Mouse (Mus musculus) myocyte (in vitro differentiated cells): ENCODE measurements around the gene Gng12. TPM values are rescaled to one million over a fixed set of nuclear protein-coding genes. Genes with fewer than 3 reads are reported as not detected.

Source experiments
- H3K27me3 ChIP-seq: one replicate; pipeline ENCODE4 v1.6.1; 2011; ENCODE audit not compliant: control insufficient read depth, insufficient read depth, insufficient read length
- H3K36me3 ChIP-seq: one replicate; pipeline ENCODE4 v1.6.1; 2011; ENCODE audit not compliant: control insufficient read depth, insufficient read depth
- H3K4me2 ChIP-seq: one replicate; pipeline ENCODE4 v1.6.1; 2011; ENCODE audit warnings: low read depth, control low read depth
- H3K4me3 ChIP-seq: one replicate; pipeline ENCODE4 v1.5.1; 2011; ENCODE audit warnings: mild to moderate bottlenecking, control low read depth, moderate library complexity
- H3K79me2 ChIP-seq: one replicate; pipeline ENCODE4 v1.6.1; 2011; ENCODE audit not compliant: control insufficient read depth, insufficient read depth
- H3ac ChIP-seq: one replicate; pipeline ENCODE4 v1.6.1; 2011; ENCODE audit not compliant: control insufficient read depth, insufficient read length
- CEBPB ChIP-seq: IDR thresholded peaks from 2 replicates; pipeline ENCODE4 v1.6.1; 2011; ENCODE audit warnings: mild to moderate bottlenecking, moderate library complexity; ENCODE audit not compliant: poor library complexity, insufficient read depth, severe bottlenecking
- E2F4 ChIP-seq: IDR thresholded peaks from one replicate; pipeline ENCODE4 v1.6.1; 2011; ENCODE audit warnings: mild to moderate bottlenecking, control low read depth, moderate library complexity; ENCODE audit not compliant: insufficient read depth
- MAX ChIP-seq: IDR thresholded peaks from one replicate; pipeline ENCODE4 v1.6.1; 2011; ENCODE audit warnings: low read depth, mild to moderate bottlenecking, control low read depth
- MYOD1 ChIP-seq, 3 experiments: IDR thresholded peaks; one replicate each; pipeline ENCODE4 v1.6.1; 2011; ENCODE audit warnings: control low read depth in 2 of 3, low read depth in 2 of 3, mild to moderate bottlenecking in 2 of 3, moderate library complexity in 1 of 3; ENCODE audit not compliant: insufficient read length in 2 of 3, control insufficient read depth in 1 of 3
- MYOG ChIP-seq, 3 experiments: IDR thresholded peaks; one replicate each; pipeline ENCODE4 v1.6.1; 2011; ENCODE audit warnings: control low read depth in 2 of 3, low read depth in 2 of 3, mild to moderate bottlenecking in 2 of 3; ENCODE audit not compliant: insufficient read length in 2 of 3, control insufficient read depth in 1 of 3, insufficient read depth in 1 of 3
- POLR2A ChIP-seq: IDR thresholded peaks from one replicate; pipeline ENCODE4 v1.6.1; 2011; ENCODE audit warnings: low read depth, mild to moderate bottlenecking, control low read depth, moderate library complexity; ENCODE audit not compliant: insufficient read length
- POLR2AphosphoS2 ChIP-seq: IDR thresholded peaks from one replicate; pipeline ENCODE4 v1.6.1; 2011; ENCODE audit warnings: low read depth, control low read depth; ENCODE audit not compliant: insufficient read length
- REST ChIP-seq: IDR thresholded peaks from one replicate; pipeline ENCODE4 v1.6.1; 2011; ENCODE audit warnings: mild to moderate bottlenecking, control low read depth, moderate library complexity; ENCODE audit not compliant: insufficient read depth, insufficient read length
- SRF ChIP-seq: IDR thresholded peaks from one replicate; pipeline ENCODE4 v1.6.1; 2011; ENCODE audit warnings: low read depth; ENCODE audit not compliant: control insufficient read depth, insufficient read length
- TCF12 ChIP-seq: IDR thresholded peaks from one replicate; pipeline ENCODE4 v1.6.1; 2011; ENCODE audit warnings: mild to moderate bottlenecking, control low read depth; ENCODE audit not compliant: poor library complexity, insufficient read depth, severe bottlenecking
- TCF3 ChIP-seq: IDR thresholded peaks from one replicate; pipeline ENCODE4 v1.6.1; 2011; ENCODE audit warnings: low read depth, control low read depth; ENCODE audit not compliant: insufficient read length
- USF1 ChIP-seq: IDR thresholded peaks from one replicate; pipeline ENCODE4 v1.6.1; 2011; ENCODE audit warnings: low read depth, mild to moderate bottlenecking, control low read depth, moderate library complexity
- polyA plus RNA-seq: library from polyadenylated mRNA; unstranded; fragments of >200 nt; fragmentation: generic; extraction: Trizol; gene quantifications from one replicate; pipeline ENCODE4 v1.2.1, GENCODE M21; 2012; ENCODE audit warnings: missing spikeins

Gng12 gene
- polyA plus RNA-seq, 1 experiment, result 37.8 TPM

GRCm38 (mm10) chr6:66945004-66945356, 48.8 kb downstream of the Gng12 start:
- Histone ChIP-seq H3K36me3 (no peaks in the 10 kb centered on the region), H3ac (no peak overlapping the region), H3K4me2 (no peak overlapping the region), H3K27me3 (no peaks in the 10 kb centered on the region), H3K79me2 (no peaks in the 10 kb centered on the region), H3K4me3 (no peak overlapping the region)
- TF ChIP-seq USF1 (no peak), E2F4 (no peak), MAX (no peak), POLR2A (no peak), SRF (no peak), TCF12 (no peak), POLR2AphosphoS2 (no peak), TCF3 (no peak), CEBPB (no peak), MYOG (IDR thresholded peaks at IDR 0.05; ENCODE audit: control insufficient read depth in 1 of 3, insufficient read depth in 1 of 3, insufficient read length in 2 of 3, low read depth in 2 of 3) (no peak), MYOD1 (IDR thresholded peaks at IDR 0.05; ENCODE audit: control insufficient read depth in 1 of 3, insufficient read length in 2 of 3, low read depth in 2 of 3) (no peak), REST (no peak)

GRCm38 (mm10) chr6:66948111-66948510, 51.9 kb downstream of the Gng12 start:
- H3K79me2 ChIP-seq, result no peaks in the 10 kb centered on the region
- H3K27me3 ChIP-seq, result no peaks in the 10 kb centered on the region
- H3K4me2 ChIP-seq, result no peak overlapping the region
- H3ac ChIP-seq, result no peak overlapping the region
- H3K4me3 ChIP-seq, result no peak overlapping the region
- H3K36me3 ChIP-seq, result no peaks in the 10 kb centered on the region
- no peak for TF ChIP-seq MAX
- TF ChIP-seq MYOG (IDR thresholded peaks at IDR 0.05; ENCODE audit: control insufficient read depth in 1 of 3, insufficient read depth in 1 of 3, insufficient read length in 2 of 3, low read depth in 2 of 3), result no peak
- no peak for TF ChIP-seq TCF12
- no peak for TF ChIP-seq MYOD1 (IDR thresholded peaks at IDR 0.05; ENCODE audit: control insufficient read depth in 1 of 3, insufficient read length in 2 of 3, low read depth in 2 of 3)
- no peak for TF ChIP-seq TCF3
- no peak for TF ChIP-seq SRF
- TF ChIP-seq REST, result no peak
- TF ChIP-seq E2F4, result no peak
- no peak for TF ChIP-seq POLR2A
- no peak for TF ChIP-seq CEBPB
- TF ChIP-seq USF1, result no peak

GRCm38 (mm10) chr6:66948848-66949247, 52.7 kb downstream of the Gng12 start:
- Histone ChIP-seq H3K36me3 (no peaks in the 10 kb centered on the region), H3ac (no peak overlapping the region), H3K4me3 (no peak overlapping the region), H3K27me3 (no peaks in the 10 kb centered on the region), H3K4me2 (no peak overlapping the region), H3K79me2 (no peaks in the 10 kb centered on the region)
- TF ChIP-seq MYOD1 (IDR thresholded peaks at IDR 0.05; ENCODE audit: control insufficient read depth in 1 of 3, insufficient read length in 2 of 3, low read depth in 2 of 3) (no peak), CEBPB (no peak), POLR2A (no peak), SRF (no peak), MAX (no peak), REST (no peak), TCF3 (no peak), MYOG (IDR thresholded peaks at IDR 0.05; ENCODE audit: control insufficient read depth in 1 of 3, insufficient read depth in 1 of 3, insufficient read length in 2 of 3, low read depth in 2 of 3) (no peak), POLR2AphosphoS2 (no peak), TCF12 (no peak), E2F4 (no peak)

GRCm38 (mm10) chr6:66951726-66952418, 55.7 kb downstream of the Gng12 start:
- Histone ChIP-seq H3K27me3 (no peaks in the 10 kb centered on the region), H3K4me2 (no peak overlapping the region), H3ac (no peak overlapping the region), H3K4me3 (no peak overlapping the region), H3K79me2 (no peaks in the 10 kb centered on the region), H3K36me3 (no peaks in the 10 kb centered on the region)
- TF ChIP-seq CEBPB, result no peak
- no peak for TF ChIP-seq POLR2AphosphoS2
- TF ChIP-seq E2F4, result no peak
- no peak for TF ChIP-seq MYOD1 (IDR thresholded peaks at IDR 0.05; ENCODE audit: control insufficient read depth in 1 of 3, insufficient read length in 2 of 3, low read depth in 2 of 3)
- no peak for TF ChIP-seq MAX
- no peak for TF ChIP-seq TCF3
- no peak for TF ChIP-seq SRF
- TF ChIP-seq USF1, result no peak
- TF ChIP-seq POLR2A, result no peak
- TF ChIP-seq REST, result no peak
- no peak for TF ChIP-seq MYOG (IDR thresholded peaks at IDR 0.05; ENCODE audit: control insufficient read depth in 1 of 3, insufficient read depth in 1 of 3, insufficient read length in 2 of 3, low read depth in 2 of 3)
- no peak for TF ChIP-seq TCF12
